10 mouse cellular contexts compared by ENCODE assay signal in genomic region chr9:41153050-41153449, GRCm38 (mm10). TPM values are rescaled to one million over a fixed set of nuclear protein-coding genes. Genes with fewer than 3 reads are reported as not detected.
DNase-seq lines count a peak whose midpoint lies in the region; ATAC-seq lines count a peak whose summit lies in the region.
"Had no signal": no experiment of that assay in that cellular context is flagged by ENCODE, and none has a peak within 500 bp of the region (broad histone marks: within the 10 kb centered on the region; RNA-seq: fewer than 3 reads in every experiment).

No protein-coding gene starts in this region.

- H3K27me3 ChIP-seq in heart, embryonic 14.5 days (ENCODE audit: control insufficient read depth, insufficient read depth, low read length) = no peaks in the 10 kb centered on the region

- no peaks in the 10 kb centered on the region for H3K9me3 ChIP-seq in heart, embryonic 14.5 days (ENCODE audit: control insufficient read depth, low read length)

- 23% methylated on average over 5 of the region's 5 CpGs for WGBS in heart, embryonic 14.5 days

- peak overlapping the region; percentile 28 for H3K9ac ChIP-seq in heart, embryonic 14.5 days (ENCODE audit: low read length)
- H3K9ac ChIP-seq: hindbrain, embryonic 14.5 days; lung, embryonic 14.5 days had no signal

- H3K36me3 ChIP-seq in heart, embryonic 14.5 days (ENCODE audit: control insufficient read depth, insufficient read depth, low read length) = no peaks in the 10 kb centered on the region

- H3K4me2 ChIP-seq in heart, embryonic 14.5 days (ENCODE audit: low read length) = 0 out of 2 replicates have a peak overlapping the region, but pooled peaks have one; percentile 2
- H3K4me2 ChIP-seq: hindbrain, embryonic 14.5 days; lung, embryonic 14.5 days had no signal

- ATAC-seq in heart, embryonic 14.5 days (ENCODE audit: insufficient number of reproducible peaks, insufficient read depth, low FRiP score, low read depth) = peak; percentile 35; the same call in 1 of the 2 replicates
- peak; percentile 14 for ATAC-seq in activated CD4-positive, CD25-positive, alpha-beta regulatory T cell, adult 4 months
- ATAC-seq in megakaryocyte, adult 5-6 weeks (ENCODE audit: poor library complexity, severe bottlenecking) = peak; percentile 59

- H3K4me3 ChIP-seq in heart, embryonic 14.5 days (ENCODE audit: control insufficient read depth in 1 of 2, insufficient read depth in 1 of 2, low read depth in 1 of 2, low read length in 2 of 2) = no peak overlapping the region

- H3K4me1 ChIP-seq in heart, embryonic 14.5 days (ENCODE audit: control insufficient read depth in 2 of 2, insufficient read depth in 2 of 2, low read length in 2 of 2) = peaks cover 23 to 40% of the 10 kb centered on the region in 2 experiments

- H3K27ac ChIP-seq in heart, embryonic 14.5 days (replicated peaks in 1 of 2; ENCODE audit: control insufficient read depth in 1 of 2, insufficient read depth in 1 of 2, low read depth in 2 of 2, low read length in 2 of 2) = peak overlapping the region; percentile 77 to 83
- H3K27ac ChIP-seq: hindbrain, embryonic 14.5 days had no signal

- no peak for DNase-seq in heart, postnatal 4 days
- peak; percentile 32 for DNase-seq in kidney, adult 18-20 months
- DNase-seq in frontal cortex, postnatal 14 days (ENCODE audit: low spot score in 2 of 2) = no peak
- no peak for DNase-seq in layer of hippocampus, adult 9-10 months (ENCODE audit: low spot score)
- DNase-seq in urinary bladder, adult 18-20 months (ENCODE audit: low spot score in 2 of 2) = no peak
- DNase-seq: lung, embryonic 14.5 days had no signal

RNA-seq across cellular contexts. Expression of gene Ubash3b, which starts 8.4 kb away (rescaled TPM):
- 9.6 and 10.4 TPM in 2 replicates for polyA plus RNA-seq in heart, embryonic 14.5 days (2014; fragmentation: Nextera tagmentation; extraction: Ambion mirVana)
- 1 to 10 TPM; 6.2 to 6.9 TPM for total RNA-seq in heart, postnatal 4 days (2021)
- 10 to 100 TPM; 18.3 to 25.0 TPM for polyA plus RNA-seq in activated CD4-positive, CD25-positive, alpha-beta regulatory T cell, adult 4 months (2017; shearing (Covaris generic))
- total RNA-seq in megakaryocyte, adult 5-6 weeks (2015) = 21.6 and 26.5 TPM in 2 replicates
- total RNA-seq in megakaryocyte, adult 5-6 weeks (2017) = 14.8 and 15.1 TPM in 2 replicates
